Mouse (Mus musculus) forebrain, postnatal 0 days (tissue): Measurements from ENCODE around the gene Arpc1b. TPM values are rescaled to one million over a fixed set of nuclear protein-coding genes. Genes with fewer than 3 reads are reported as not detected.
"Not testable (repeated sequence)": the region's sequence is repeated elsewhere in the genome, so short reads cannot be mapped to it uniquely, and the experiment has no call there.

Experiments used
- ATAC-seq: fragments of 200-750 bp; cut with Nextera tagmentation; 2 replicates; pipeline ENCODE4 v1.8.0; 2017; ENCODE audit warnings: mild to moderate bottlenecking, moderate library complexity
- DNase-seq: peaks from one replicate; pipeline ENCODE4 v3.0.0-alpha.2; 2015
- H3K27ac ChIP-seq: fragments of 300-500 bp; sonication (generic); 2 replicates; pipeline ENCODE4 v1.5.1; 2014; ENCODE audit warnings: low read depth, mild to moderate bottlenecking, antibody characterized with exemption, low read length, moderate library complexity, mixed read lengths
- H3K27me3 ChIP-seq: fragments of 300-500 bp; sonication (generic); 2 replicates; pipeline ENCODE4 v1.6.1; 2014; ENCODE audit warnings: mild to moderate bottlenecking, low read length, mixed read lengths; ENCODE audit not compliant: insufficient read depth
- H3K36me3 ChIP-seq: fragments of 300-500 bp; sonication (generic); 2 replicates; pipeline ENCODE4 v1.6.1; 2014; ENCODE audit warnings: mild to moderate bottlenecking, moderate library complexity; ENCODE audit not compliant: insufficient read depth
- H3K4me1 ChIP-seq: fragments of 300-500 bp; sonication (generic); 2 replicates; pipeline ENCODE4 v1.6.1; 2014; ENCODE audit warnings: antibody characterized with exemption; ENCODE audit not compliant: insufficient read depth
- H3K4me2 ChIP-seq: fragments of 300-500 bp; sonication (generic); 2 replicates; pipeline ENCODE4 v1.6.1; 2014; ENCODE audit warnings: low read depth, mild to moderate bottlenecking, moderate library complexity
- H3K4me3 ChIP-seq: fragments of 300-500 bp; sonication (generic); 2 replicates; pipeline ENCODE4 v1.5.1; 2014; ENCODE audit warnings: low read depth, low read length, mixed read lengths
- H3K9ac ChIP-seq: fragments of 300-500 bp; sonication (generic); 2 replicates; pipeline ENCODE4 v1.6.1; 2014; ENCODE audit warnings: mild to moderate bottlenecking
- H3K9me3 ChIP-seq: fragments of 300-500 bp; sonication (generic); 2 replicates; pipeline ENCODE4 v1.6.1; 2016; ENCODE audit warnings: low read length
- CTCF ChIP-seq: sonication (generic); IDR thresholded peaks from 2 replicates; pipeline ENCODE4 v1.5.1; 2016; ENCODE audit warnings: antibody characterized with exemption, control low read depth, low read depth
- WGBS: fragments of 180-500 bp; shearing (Covaris S2); extraction: QIAGEN DNeasy Blood & Tissue Kit; methylation state at CpG from one replicate; pipeline ENCODE4 v1.1.7; 2014; 5-methylcytosine and 5-hydroxymethylcytosine counted together
- polyA plus RNA-seq: library from polyadenylated mRNA; unstranded; fragments of >200 nt; fragmentation: Nextera tagmentation; extraction: Ambion mirVana; gene quantifications from 2 replicates; pipeline ENCODE4 v1.2.1, GENCODE M21; 2015
- total RNA-seq: library from RNA; depleted of rRNA; stranded (reverse); fragments of >200 nt; gene quantifications from 2 replicates; pipeline ENCODE4 v1.2.3, GENCODE M21; 2014

The Arpc1b gene
- total and polyA plus RNA-seq, 2 experiments from 2014 or later: 34.2 to 59.9 TPM

DNA sequence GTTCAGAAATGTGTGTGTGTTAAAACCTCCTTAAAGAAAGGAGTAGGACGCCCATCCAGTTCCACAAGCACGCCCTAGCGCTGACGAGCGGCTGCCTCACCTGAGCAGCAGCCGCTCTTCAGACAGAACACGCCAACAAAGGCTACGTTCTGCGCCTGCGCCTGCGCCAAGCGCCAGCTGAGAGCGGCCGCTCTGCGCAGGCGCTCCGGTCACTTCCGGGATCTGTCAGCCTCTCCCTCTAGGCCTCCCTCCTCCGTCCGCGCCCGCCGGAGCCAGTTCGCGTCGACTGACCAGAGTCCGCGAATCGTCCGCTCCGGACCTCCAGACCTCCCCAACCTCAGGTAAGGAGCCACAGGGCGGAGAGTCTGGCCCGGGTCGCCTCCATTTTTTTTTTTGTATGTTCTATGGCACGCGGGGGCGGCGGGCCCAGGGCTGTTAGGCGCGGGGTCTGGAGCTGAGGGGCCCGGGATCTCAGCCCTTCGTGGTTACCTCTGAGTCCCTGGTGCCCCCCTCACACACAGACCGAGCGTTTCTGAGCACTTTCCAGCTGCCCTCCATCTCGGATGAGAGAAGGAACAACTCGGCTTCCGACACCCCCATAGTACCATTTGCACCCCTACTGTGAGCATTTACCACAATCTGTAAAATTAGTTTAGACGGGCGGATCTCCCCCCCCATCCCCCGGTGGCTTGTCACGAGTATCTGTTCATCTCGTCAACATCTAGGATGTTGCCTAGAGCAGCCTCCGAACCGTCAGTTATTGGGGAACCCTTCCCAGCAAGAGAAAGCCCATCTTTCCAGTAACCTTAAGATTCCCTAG lies 30.2 kb upstream of the Arpc1b start, which contains the start of the genes Arpc1a and Kpna7:
Gene Arpc1a (plus strand): TSS at position 199 of the 820 bp plus-strand sequence.
Gene Kpna7 (minus strand): TSS at position 399 of the 820 bp plus-strand sequence.
- DNase-seq (peak; percentile 98), ATAC-seq (peak; percentile 98)
- no peak for TF ChIP-seq CTCF
- Histone ChIP-seq H3K27me3 (no peaks in the 10 kb centered on the region), H3K9ac (peak within 1 kb of the TSS; percentile 93), H3K27ac (peak within 1 kb of the TSS; percentile 85), H3K4me2 (peak within 1 kb of the TSS; percentile 85), H3K36me3 (no peaks in the 10 kb centered on the region), H3K9me3 (no peaks in the 10 kb centered on the region), H3K4me3 (peak within 1 kb of the TSS; percentile 87), H3K4me1 (peaks cover 7% of the 10 kb centered on the region; the same call in 1 of the 2 replicates)
- WGBS: 1% methylated on average over 49 of the region's 54 CpGs

DNA sequence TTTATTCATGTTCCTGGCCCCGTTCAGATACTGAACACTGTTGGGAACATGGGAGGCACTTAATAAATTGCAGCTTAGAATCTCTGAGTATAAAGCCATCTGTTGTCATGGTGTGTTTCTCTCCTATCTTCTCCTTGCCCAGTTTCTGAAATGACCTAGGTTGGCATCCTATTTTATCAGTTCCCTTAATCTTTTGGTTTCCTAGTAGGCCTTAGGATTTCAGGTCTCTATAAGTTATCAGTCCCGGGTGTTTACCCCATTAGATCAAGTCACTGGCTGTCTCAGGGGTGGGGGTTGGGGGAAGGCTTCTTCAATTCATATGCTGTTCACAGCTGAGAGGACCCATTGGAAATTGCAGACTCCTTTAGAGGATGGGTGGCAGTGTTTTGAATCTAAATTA lies 29.2 kb upstream of the Arpc1b start:
- Histone ChIP-seq H3K9me3 (no peaks in the 10 kb centered on the region), H3K9ac (peak overlapping the region; percentile 93), H3K4me3 (peak overlapping the region; percentile 87), H3K27me3 (no peaks in the 10 kb centered on the region), H3K36me3 (0 out of 2 replicates have a peak, but pooled peaks cover 2% of the 10 kb centered on the region), H3K27ac (no peak overlapping the region), H3K4me1 (peaks cover 7% of the 10 kb centered on the region; the same call in 1 of the 2 replicates), H3K4me2 (peak overlapping the region; percentile 85)
- TF ChIP-seq CTCF: no peak
- ATAC-seq (no peak), DNase-seq (no peak)
- 65% methylated on average over 2 of the region's 2 CpGs for WGBS

DNA sequence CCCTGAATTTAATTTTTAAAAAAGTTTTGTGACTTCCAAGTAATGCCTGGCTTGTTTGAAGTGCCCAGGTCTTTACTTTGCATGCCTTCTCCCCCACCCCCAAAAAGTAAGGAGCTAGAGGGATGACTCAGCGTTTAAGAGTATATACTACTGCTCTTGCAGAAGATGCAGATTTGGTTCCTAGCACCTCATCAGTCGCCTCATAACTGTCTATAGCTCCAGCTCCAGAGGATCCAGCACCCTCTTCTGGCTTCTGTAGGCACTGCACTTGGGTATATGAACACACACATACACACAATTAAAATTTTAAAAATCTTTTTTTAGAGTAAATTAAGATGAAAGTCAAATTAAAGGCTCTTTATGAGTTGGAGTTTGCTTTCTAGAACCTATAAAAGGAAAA lies 25.8 kb upstream of the Arpc1b start:
- no peaks in the 10 kb centered on the region for H3K27me3 ChIP-seq
- DNase-seq (no peak), ATAC-seq (no peak)
- no peaks in the 10 kb centered on the region for H3K9me3 ChIP-seq
- TF ChIP-seq CTCF: no peak
- H3K4me2 ChIP-seq: no peak overlapping the region
- H3K4me1 ChIP-seq: peaks cover 7% of the 10 kb centered on the region; the same call in 1 of the 2 replicates
- H3K9ac ChIP-seq: no peak overlapping the region
- 88% methylated on average over 2 of the region's 2 CpGs for WGBS
- H3K27ac ChIP-seq: no peak overlapping the region
- peaks cover 24% of the 10 kb centered on the region for H3K36me3 ChIP-seq
- no peak overlapping the region for H3K4me3 ChIP-seq

GRCm38 (mm10) chr5:145089878-145090277 lies 24.1 kb upstream of the Arpc1b start:
- Histone ChIP-seq H3K9ac (no peak overlapping the region), H3K36me3 (peaks cover 39% of the 10 kb centered on the region), H3K4me1 (peaks cover 2% of the 10 kb centered on the region; the same call in 1 of the 2 replicates), H3K9me3 (no peaks in the 10 kb centered on the region), H3K27me3 (no peaks in the 10 kb centered on the region), H3K27ac (no peak overlapping the region), H3K4me3 (no peak overlapping the region), H3K4me2 (no peak overlapping the region)
- 95% methylated on average over 3 of the region's 3 CpGs for WGBS
- no peak for ATAC-seq
- no peak for DNase-seq
- TF ChIP-seq CTCF: no peak

GRCm38 (mm10) chr5:145096195-145096594 lies 17.8 kb upstream of the Arpc1b start:
- H3K27ac ChIP-seq: no peak overlapping the region
- H3K27me3 ChIP-seq: no peaks in the 10 kb centered on the region
- H3K9me3 ChIP-seq: no peaks in the 10 kb centered on the region
- TF ChIP-seq CTCF: no peak
- H3K36me3 ChIP-seq: peaks cover 87% of the 10 kb centered on the region
- H3K4me2 ChIP-seq: no peak overlapping the region
- ATAC-seq (no peak), DNase-seq (no peak)
- 91% methylated on average over 4 of the region's 4 CpGs for WGBS
- H3K4me1 ChIP-seq: no peaks in the 10 kb centered on the region
- H3K9ac ChIP-seq: no peak overlapping the region
- no peak overlapping the region for H3K4me3 ChIP-seq

- DNase-seq: no peak
- Histone ChIP-seq H3K27ac (no peak overlapping the region), H3K4me3 (no peak overlapping the region), H3K36me3 (peaks cover 89% of the 10 kb centered on the region), H3K4me2 (no peak overlapping the region), H3K4me1 (no peaks in the 10 kb centered on the region), H3K27me3 (no peaks in the 10 kb centered on the region), H3K9ac (no peak overlapping the region), H3K9me3 (no peaks in the 10 kb centered on the region)
- TF ChIP-seq CTCF: no peak
- no peak for ATAC-seq
- 95% methylated on average over 10 of the region's 10 CpGs for WGBS
Observed at GRCm38 (mm10) chr5:145098340-145098821, 15.6 kb upstream of the Arpc1b start.

DNA sequence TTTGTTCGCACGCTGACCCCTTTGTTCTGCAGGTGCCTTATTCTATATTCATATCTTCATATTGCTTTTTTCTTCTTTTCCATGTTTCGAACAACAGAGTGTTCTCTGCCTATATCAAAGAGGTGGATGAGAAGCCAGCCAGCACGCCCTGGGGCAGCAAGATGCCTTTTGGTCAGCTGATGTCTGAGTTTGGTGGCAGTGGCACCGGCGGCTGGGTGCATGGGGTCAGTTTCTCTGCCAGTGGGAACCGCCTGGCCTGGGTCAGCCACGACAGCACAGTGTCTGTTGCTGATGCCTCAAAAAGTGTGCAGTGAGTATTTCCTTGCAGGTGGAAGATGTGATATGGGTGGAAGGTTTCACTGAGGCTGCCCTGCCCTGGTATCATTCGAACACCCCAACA lies 13.1 kb upstream of the Arpc1b start:
- no peak for DNase-seq
- WGBS: 97% methylated on average over 9 of the region's 9 CpGs
- no peak for ATAC-seq
- no peak for TF ChIP-seq CTCF
- Histone ChIP-seq H3K27ac (no peak overlapping the region), H3K4me3 (no peak overlapping the region), H3K9me3 (no peaks in the 10 kb centered on the region), H3K27me3 (no peaks in the 10 kb centered on the region), H3K4me1 (no peaks in the 10 kb centered on the region), H3K36me3 (peaks cover 92% of the 10 kb centered on the region), H3K4me2 (no peak overlapping the region), H3K9ac (no peak overlapping the region)

DNA sequence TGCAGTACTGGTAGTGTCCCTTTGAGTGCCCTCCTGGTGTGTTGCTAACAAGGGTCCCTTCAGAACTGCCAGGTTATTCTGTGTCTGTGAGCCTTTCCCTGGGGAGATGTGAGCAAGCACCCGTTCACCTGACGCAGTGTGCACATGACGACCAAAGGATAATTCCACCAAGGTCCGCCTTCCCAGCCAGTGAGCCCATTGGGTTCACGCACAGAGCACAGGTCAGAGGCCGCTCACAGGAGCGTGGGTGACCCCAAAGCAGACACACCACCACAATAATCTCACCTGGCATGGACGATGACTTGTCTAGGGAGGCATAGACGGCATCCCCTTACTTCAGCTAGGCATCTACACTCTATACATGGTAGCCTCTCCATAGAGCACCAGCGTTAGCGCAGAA lies 12.6 kb upstream of the Arpc1b start:
- not testable (repeated sequence) for H3K4me1 ChIP-seq, DNase-seq, H3K27ac ChIP-seq, H3K27me3 ChIP-seq, H3K9ac ChIP-seq, H3K9me3 ChIP-seq, H3K4me2 ChIP-seq, H3K4me3 ChIP-seq, ATAC-seq
- WGBS: 98% methylated on average over 11 of the region's 11 CpGs
- H3K36me3 ChIP-seq: peaks cover 92% of the 10 kb centered on the region
